Mouse (Mus musculus): ENCODE results near the gene Sobp. TPM values are rescaled to one million over a fixed set of nuclear protein-coding genes. Genes with fewer than 3 reads are reported as not detected.

Gene Sobp
- polyA plus RNA-seq, 1 experiment from 2014 or later, result 0.75 TPM

DNA sequence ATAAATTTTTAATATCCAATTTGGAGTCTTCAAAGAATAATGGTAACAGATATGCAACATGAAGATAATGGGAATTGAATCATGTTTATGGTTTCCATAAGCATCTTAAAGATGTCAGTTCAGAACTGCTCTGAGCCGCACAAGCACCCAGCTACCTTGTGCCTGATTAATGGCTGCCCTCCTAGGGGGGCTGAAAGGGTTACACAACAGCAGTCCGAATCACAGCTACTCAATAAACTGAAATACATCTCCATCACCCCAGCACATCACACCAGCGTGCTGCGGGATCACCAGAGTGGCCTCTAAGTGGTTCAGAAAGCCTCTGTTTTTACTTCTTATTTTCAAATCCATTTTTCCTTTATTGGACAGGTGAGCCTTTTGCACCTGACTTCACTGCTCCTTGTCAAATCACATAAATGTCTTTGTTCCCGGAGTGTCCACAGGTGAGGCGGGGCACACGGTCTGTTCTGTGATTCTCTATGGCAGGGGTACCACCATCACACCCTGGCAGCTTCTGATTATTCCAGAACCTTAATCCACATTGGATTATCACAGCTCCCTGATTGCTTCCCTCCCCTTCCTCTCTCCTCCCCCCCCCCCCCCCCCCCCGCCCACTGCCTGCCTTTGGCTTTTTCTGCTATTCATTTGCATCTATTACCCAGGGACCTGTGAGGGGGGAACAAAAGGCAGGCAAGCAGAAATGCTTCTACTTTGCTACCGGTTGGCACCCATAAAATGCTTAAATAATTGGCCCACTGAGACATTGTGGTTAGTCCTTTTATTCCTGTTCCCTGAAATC, 90.8 kb downstream of the Sobp start:
- Histone ChIP-seq H3K4me1 (replicated peaks; ENCODE audit: control insufficient read depth, insufficient read depth) (no peaks in the 10 kb centered on the region), H3K9me3 (ENCODE audit: control insufficient read depth, low read length) (no peaks in the 10 kb centered on the region), H3K27ac (replicated peaks) (no peak overlapping the region), H3K27me3 (ENCODE audit: control insufficient read depth, insufficient read depth, low read length) (no peaks in the 10 kb centered on the region), H3K36me3 (ENCODE audit: control insufficient read depth, insufficient read depth, low read length) (no peaks in the 10 kb centered on the region), H3K4me2 (replicated peaks; ENCODE audit: low read depth) (no peak overlapping the region), H3K4me3 (ENCODE audit: low read depth, low read length) (no peak overlapping the region), H3K9ac (ENCODE audit: low read length) (no peak overlapping the region)
- TF ChIP-seq CTCF (IDR thresholded peaks at IDR 0.05; ENCODE audit: low read depth), result no peak
- no peak for TF ChIP-seq EP300 (optimal IDR thresholded peaks at IDR 0.05)
- DNase-seq (ENCODE audit: low spot score) (no peak), ATAC-seq (ENCODE audit: low FRiP score, low TSS enrichment) (no peak)
- 74% methylated on average over 8 of the region's 9 CpGs for WGBS

DNA sequence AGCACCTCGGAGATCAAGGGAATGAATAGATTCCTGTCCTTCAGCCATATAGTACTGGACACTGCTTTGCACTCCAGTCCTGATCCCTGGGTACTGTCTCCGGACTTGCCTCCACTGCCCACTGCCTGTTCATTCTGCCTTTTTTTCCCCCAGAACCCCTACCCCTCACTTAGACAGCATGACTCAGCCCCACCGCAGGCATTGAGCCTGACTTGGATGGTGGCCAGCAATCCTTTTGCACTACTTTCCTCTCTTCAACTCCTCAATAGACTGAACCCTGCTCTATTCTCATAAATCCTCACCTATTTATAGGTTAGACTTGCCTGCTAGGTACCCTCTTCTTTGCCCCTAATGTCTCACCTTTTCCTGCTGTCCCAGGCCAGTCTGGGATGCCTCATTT, 93.0 kb downstream of the Sobp start:
- DNase-seq (ENCODE audit: low spot score) (no peak), ATAC-seq (ENCODE audit: low FRiP score, low TSS enrichment) (no peak)
- Histone ChIP-seq H3K36me3 (ENCODE audit: control insufficient read depth, insufficient read depth, low read length) (no peaks in the 10 kb centered on the region), H3K9ac (ENCODE audit: low read length) (no peak overlapping the region), H3K4me3 (ENCODE audit: low read depth, low read length) (no peak overlapping the region), H3K4me1 (replicated peaks; ENCODE audit: control insufficient read depth, insufficient read depth) (no peaks in the 10 kb centered on the region), H3K9me3 (ENCODE audit: control insufficient read depth, low read length) (no peaks in the 10 kb centered on the region), H3K4me2 (replicated peaks; ENCODE audit: low read depth) (no peak overlapping the region), H3K27ac (replicated peaks) (no peak overlapping the region), H3K27me3 (ENCODE audit: control insufficient read depth, insufficient read depth, low read length) (no peaks in the 10 kb centered on the region)
- no peak for TF ChIP-seq EP300 (optimal IDR thresholded peaks at IDR 0.05)
- TF ChIP-seq CTCF (IDR thresholded peaks at IDR 0.05; ENCODE audit: low read depth), result no peak
- 55% methylated on average over 3 of the region's 3 CpGs for WGBS

DNA sequence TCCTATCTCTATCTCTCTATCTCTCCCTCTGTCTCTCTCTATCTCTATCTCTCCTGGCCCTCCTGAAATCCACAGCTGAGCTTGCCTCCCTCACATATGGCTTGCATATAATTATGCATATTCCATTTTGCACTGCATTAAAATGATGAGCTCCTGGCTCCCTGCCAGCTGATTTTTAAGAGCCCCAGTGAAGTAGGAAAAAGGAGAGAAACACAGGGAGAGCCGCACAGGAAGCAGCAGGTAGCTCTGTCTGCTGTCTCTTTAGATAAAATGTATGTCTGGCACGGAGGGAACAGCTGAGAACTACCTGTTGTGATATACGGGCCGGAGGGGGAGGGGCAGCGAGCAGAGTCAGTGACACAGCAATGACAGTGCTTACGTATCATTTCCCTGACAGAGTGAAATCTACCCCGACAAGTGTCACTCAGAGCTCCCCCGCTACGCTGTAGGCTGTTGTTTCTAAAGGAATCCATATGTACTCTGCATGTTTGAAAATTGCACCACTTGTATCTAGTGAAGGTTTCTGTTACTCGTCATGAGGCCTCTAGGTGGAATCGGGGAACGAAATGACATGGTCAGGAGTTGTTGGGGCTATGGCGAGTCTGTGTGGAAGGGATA, 98.7 kb downstream of the Sobp start:
- Histone ChIP-seq H3K4me3 (ENCODE audit: low read depth, low read length) (no peak overlapping the region), H3K9me3 (ENCODE audit: control insufficient read depth, low read length) (no peaks in the 10 kb centered on the region), H3K4me1 (replicated peaks; ENCODE audit: control insufficient read depth, insufficient read depth) (no peaks in the 10 kb centered on the region), H3K36me3 (ENCODE audit: control insufficient read depth, insufficient read depth, low read length) (no peaks in the 10 kb centered on the region), H3K27ac (replicated peaks) (no peak overlapping the region), H3K9ac (ENCODE audit: low read length) (no peak overlapping the region), H3K27me3 (ENCODE audit: control insufficient read depth, insufficient read depth, low read length) (no peaks in the 10 kb centered on the region), H3K4me2 (replicated peaks; ENCODE audit: low read depth) (no peak overlapping the region)
- 66% methylated on average over 13 of the region's 13 CpGs for WGBS
- TF ChIP-seq CTCF (IDR thresholded peaks at IDR 0.05; ENCODE audit: low read depth), result no peak
- TF ChIP-seq EP300 (optimal IDR thresholded peaks at IDR 0.05), result no peak
- DNase-seq (ENCODE audit: low spot score), result no peak
- ATAC-seq (ENCODE audit: low FRiP score, low TSS enrichment), result no peak

DNA sequence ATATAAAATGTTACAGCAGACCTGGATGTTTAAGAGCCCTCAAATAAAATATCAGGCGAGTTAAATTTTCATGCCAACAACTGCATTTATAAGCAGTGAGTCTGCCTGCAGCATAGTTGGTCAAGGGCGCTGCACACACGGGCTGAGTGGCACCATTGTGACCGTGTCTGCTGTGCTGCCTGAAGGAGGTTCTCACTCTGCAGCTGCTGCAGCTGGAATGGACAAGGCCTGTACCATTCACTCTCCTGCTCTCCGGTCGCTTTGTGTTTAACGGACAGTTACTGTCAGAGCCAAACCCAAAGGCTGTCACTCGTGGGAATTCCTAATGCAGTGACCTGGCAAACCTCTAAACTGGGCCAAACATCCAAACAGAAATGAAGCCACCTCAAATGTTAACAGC, 101.0 kb downstream of the Sobp start:
- H3K27ac ChIP-seq (replicated peaks), result no peak overlapping the region; the same call in 1 of the 2 replicates
- no peaks in the 10 kb centered on the region for H3K27me3 ChIP-seq (ENCODE audit: control insufficient read depth, insufficient read depth, low read length)
- no peaks in the 10 kb centered on the region for H3K36me3 ChIP-seq (ENCODE audit: control insufficient read depth, insufficient read depth, low read length)
- H3K9me3 ChIP-seq (ENCODE audit: control insufficient read depth, low read length), result no peaks in the 10 kb centered on the region
- no peak overlapping the region for H3K4me3 ChIP-seq (ENCODE audit: low read depth, low read length)
- no peak overlapping the region for H3K4me2 ChIP-seq (replicated peaks; ENCODE audit: low read depth)
- no peak overlapping the region for H3K9ac ChIP-seq (ENCODE audit: low read length)
- 49% methylated on average over 8 of the region's 8 CpGs for WGBS
- ATAC-seq (ENCODE audit: low FRiP score, low TSS enrichment) (no peak), DNase-seq (ENCODE audit: low spot score) (no peak)
- H3K4me1 ChIP-seq (replicated peaks; ENCODE audit: control insufficient read depth, insufficient read depth), result no peaks in the 10 kb centered on the region
- TF ChIP-seq EP300 (optimal IDR thresholded peaks at IDR 0.05) (no peak), CTCF (IDR thresholded peaks at IDR 0.05; ENCODE audit: low read depth) (no peak)

DNA sequence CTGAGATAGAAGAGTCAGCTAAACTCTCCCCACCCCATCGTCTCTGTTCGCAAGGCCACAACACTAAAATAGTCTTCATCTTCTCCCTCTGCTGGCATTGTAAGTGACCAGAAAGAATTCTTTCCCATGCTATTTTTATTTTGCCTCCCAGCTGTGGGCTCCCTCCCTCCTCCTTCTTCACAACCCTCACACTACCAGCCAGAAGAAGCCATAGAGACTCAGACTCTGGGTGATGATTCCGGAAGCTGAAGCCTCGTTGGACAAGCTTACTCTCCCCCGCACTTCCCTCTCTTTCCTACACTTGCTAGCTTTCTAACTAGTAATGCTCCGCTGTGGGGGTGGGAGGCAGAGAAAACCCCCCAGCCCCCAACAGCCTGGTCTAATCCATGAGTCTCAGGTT, 103.4 kb downstream of the Sobp start:
- no peak overlapping the region for H3K4me3 ChIP-seq (ENCODE audit: low read depth, low read length)
- no peaks in the 10 kb centered on the region for H3K36me3 ChIP-seq (ENCODE audit: control insufficient read depth, insufficient read depth, low read length)
- ATAC-seq (ENCODE audit: low FRiP score, low TSS enrichment) (no peak), DNase-seq (ENCODE audit: low spot score) (no peak)
- no peaks in the 10 kb centered on the region for H3K4me1 ChIP-seq (replicated peaks; ENCODE audit: control insufficient read depth, insufficient read depth)
- no peak overlapping the region for H3K27ac ChIP-seq (replicated peaks)
- no peak overlapping the region for H3K9ac ChIP-seq (ENCODE audit: low read length)
- no peaks in the 10 kb centered on the region for H3K27me3 ChIP-seq (ENCODE audit: control insufficient read depth, insufficient read depth, low read length)
- WGBS, result 83% methylated on average over 6 of the region's 6 CpGs
- no peak overlapping the region for H3K4me2 ChIP-seq (replicated peaks; ENCODE audit: low read depth)
- no peak for TF ChIP-seq EP300 (optimal IDR thresholded peaks at IDR 0.05)
- TF ChIP-seq CTCF (IDR thresholded peaks at IDR 0.05; ENCODE audit: low read depth), result no peak
- H3K9me3 ChIP-seq (ENCODE audit: control insufficient read depth, low read length), result no peaks in the 10 kb centered on the region

DNA sequence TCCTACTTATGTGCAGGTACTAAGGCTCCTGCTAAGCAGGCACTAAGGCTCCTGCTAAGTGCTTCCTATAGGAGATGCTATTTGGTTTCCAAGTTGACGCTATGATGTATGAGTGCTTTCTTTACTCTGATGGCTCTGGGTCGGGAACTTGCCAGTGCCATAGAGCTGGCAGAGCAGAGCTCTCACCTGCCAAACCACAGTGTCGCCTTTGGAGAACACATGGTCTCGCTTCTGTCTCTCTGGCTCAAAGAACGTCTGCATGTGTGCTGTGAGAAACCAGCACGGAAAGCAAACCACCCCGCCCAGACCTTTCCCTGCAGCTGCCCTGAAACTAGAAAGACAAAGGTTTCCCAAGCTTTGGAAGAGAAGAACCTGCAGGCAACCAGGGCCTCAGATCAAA, 109.0 kb downstream of the Sobp start:
- no peak for TF ChIP-seq EP300 (optimal IDR thresholded peaks at IDR 0.05)
- TF ChIP-seq CTCF (IDR thresholded peaks at IDR 0.05; ENCODE audit: low read depth), result no peak
- Histone ChIP-seq H3K4me1 (replicated peaks; ENCODE audit: control insufficient read depth, insufficient read depth) (no peaks in the 10 kb centered on the region), H3K27ac (replicated peaks) (no peak overlapping the region), H3K4me2 (replicated peaks; ENCODE audit: low read depth) (no peak overlapping the region), H3K27me3 (ENCODE audit: control insufficient read depth, insufficient read depth, low read length) (no peaks in the 10 kb centered on the region), H3K4me3 (ENCODE audit: low read depth, low read length) (no peak overlapping the region), H3K9ac (ENCODE audit: low read length) (no peak overlapping the region), H3K9me3 (ENCODE audit: control insufficient read depth, low read length) (no peaks in the 10 kb centered on the region), H3K36me3 (ENCODE audit: control insufficient read depth, insufficient read depth, low read length) (no peaks in the 10 kb centered on the region)
- DNase-seq (ENCODE audit: low spot score) (no peak), ATAC-seq (ENCODE audit: low FRiP score, low TSS enrichment) (no peak)
- 72% methylated on average over 7 of the region's 7 CpGs for WGBS
